Mouse (Mus musculus) limb, embryonic 10.5 days (tissue): ENCODE results near the gene Mtmr12. TPM values are rescaled to one million over a fixed set of nuclear protein-coding genes. Genes with fewer than 3 reads are reported as not detected.

ENCODE experiments used
- DNase-seq: peaks from one replicate; pipeline ENCODE4 v3.0.0-alpha.2; 2017; ENCODE audit warnings: low spot score
- H3K27ac ChIP-seq: fragments of 300-500 bp; sonication (generic); 2 replicates; pipeline ENCODE4 v1.5.1; 2016; ENCODE audit warnings: mild to moderate bottlenecking
- H3K27me3 ChIP-seq: fragments of 300-500 bp; sonication (generic); 2 replicates; pipeline ENCODE4 v1.6.1; 2016; ENCODE audit warnings: low read depth, mild to moderate bottlenecking; ENCODE audit not compliant: poor library complexity, severe bottlenecking
- H3K36me3 ChIP-seq: fragments of 300-500 bp; sonication (generic); 2 replicates; pipeline ENCODE4 v1.6.1; 2016; ENCODE audit warnings: mild to moderate bottlenecking, moderate library complexity
- H3K4me1 ChIP-seq: fragments of 300-500 bp; sonication (generic); 2 replicates; pipeline ENCODE4 v1.6.1; 2016
- H3K4me3 ChIP-seq: fragments of 300-500 bp; sonication (generic); 2 replicates; pipeline ENCODE4 v1.5.1; 2016; ENCODE audit warnings: mild to moderate bottlenecking, moderate library complexity
- H3K9me3 ChIP-seq: fragments of 300-500 bp; sonication (generic); replicated peaks from 2 replicates; pipeline ENCODE4 v1.6.1; 2016; ENCODE audit warnings: mild to moderate bottlenecking
- WGBS: fragments of 180-500 bp; shearing (Covaris S2); methylation state at CpG from one replicate; pipeline ENCODE4 v1.1.7; 2016; 5-methylcytosine and 5-hydroxymethylcytosine counted together
- polyA plus RNA-seq: library from polyadenylated mRNA; unstranded; fragments of >200 nt; fragmentation: Nextera tagmentation; extraction: Ambion mirVana; gene quantifications from 2 replicates; pipeline ENCODE4 v1.2.1, GENCODE M21; 2016

Gene Mtmr12
- polyA plus RNA-seq, 1 experiment from 2014 or later, result 22.3 TPM

DNA sequence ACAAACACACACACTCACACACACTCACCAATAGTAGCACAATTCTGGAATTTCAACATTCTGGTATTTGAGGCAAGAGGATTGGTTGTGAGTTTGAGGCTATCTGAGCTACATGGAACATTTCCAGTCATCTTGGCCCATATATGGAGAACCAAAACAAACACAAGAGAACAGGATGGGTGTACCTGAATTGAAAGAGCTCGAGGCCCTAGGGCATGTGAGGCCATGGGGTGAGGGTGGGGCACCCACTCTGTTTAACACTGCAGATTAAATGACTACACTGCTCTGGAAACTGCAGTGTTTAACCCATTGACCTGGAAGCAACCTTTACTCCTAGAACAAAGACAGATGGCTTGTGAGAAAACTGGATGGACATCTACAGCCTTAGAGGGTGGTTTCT is 108.4 kb downstream of the Mtmr12 start:
- Histone ChIP-seq H3K27me3 (no peaks in the 10 kb centered on the region), H3K4me1 (no peaks in the 10 kb centered on the region), H3K27ac (no peak overlapping the region), H3K9me3 (no peaks in the 10 kb centered on the region), H3K36me3 (no peaks in the 10 kb centered on the region), H3K4me3 (no peak overlapping the region)
- WGBS, result 27% methylated on average over 1 of the region's 1 CpGs
- no peak for DNase-seq

DNA sequence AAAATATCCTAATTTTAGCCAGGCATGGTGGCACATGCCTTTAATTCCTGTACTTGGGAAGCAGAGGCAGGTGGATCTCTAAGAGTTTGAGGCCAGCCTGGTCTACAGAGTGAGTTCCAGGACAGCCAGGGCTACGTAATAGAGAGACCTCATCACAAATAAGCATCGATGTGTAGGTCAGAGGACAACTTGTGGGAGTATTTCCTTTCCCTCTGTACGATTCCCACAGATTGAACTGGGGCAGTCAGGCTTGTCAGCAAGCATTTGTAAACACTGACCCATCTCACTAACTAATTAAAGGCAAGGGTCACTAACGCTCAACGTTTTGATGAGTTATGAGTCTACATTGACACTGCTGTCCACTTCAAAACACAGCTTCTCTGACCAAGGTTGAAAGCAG is 109.8 kb downstream of the Mtmr12 start:
- H3K36me3 ChIP-seq, result no peaks in the 10 kb centered on the region
- H3K27me3 ChIP-seq, result peaks cover 11% of the 10 kb centered on the region; the same call in 1 of the 2 replicates
- 78% methylated on average over 5 of the region's 5 CpGs for WGBS
- H3K4me3 ChIP-seq, result no peak overlapping the region
- no peaks in the 10 kb centered on the region for H3K4me1 ChIP-seq
- H3K27ac ChIP-seq, result no peak overlapping the region
- H3K9me3 ChIP-seq, result no peaks in the 10 kb centered on the region
- no peak for DNase-seq

DNA sequence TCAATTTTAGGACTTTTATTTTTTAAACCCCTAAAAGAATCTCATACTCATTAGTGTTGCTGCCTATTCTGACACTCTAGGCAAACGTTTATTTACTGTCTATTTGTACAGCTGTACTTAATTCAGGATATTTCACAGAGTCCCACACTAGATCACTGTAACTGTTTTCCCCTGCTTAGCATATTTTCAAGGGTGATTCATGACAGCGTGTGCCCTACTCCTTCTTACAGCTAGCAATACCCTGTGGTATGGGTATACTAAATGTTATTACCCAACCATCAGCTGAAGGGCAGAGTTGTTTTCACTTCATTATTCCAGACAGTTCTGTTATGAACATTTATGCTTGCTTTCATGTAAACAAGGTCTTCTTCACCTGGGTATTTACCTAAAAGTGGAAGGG is 111.2 kb downstream of the Mtmr12 start:
- Histone ChIP-seq H3K9me3 (no peaks in the 10 kb centered on the region), H3K27ac (no peak overlapping the region), H3K4me1 (0 out of 2 replicates have a peak, but pooled peaks cover 6% of the 10 kb centered on the region), H3K4me3 (no peak overlapping the region), H3K36me3 (no peaks in the 10 kb centered on the region), H3K27me3 (peaks cover 17% of the 10 kb centered on the region; the same call in 1 of the 2 replicates)
- no peak for DNase-seq
- 73% methylated on average over 2 of the region's 2 CpGs for WGBS

DNA sequence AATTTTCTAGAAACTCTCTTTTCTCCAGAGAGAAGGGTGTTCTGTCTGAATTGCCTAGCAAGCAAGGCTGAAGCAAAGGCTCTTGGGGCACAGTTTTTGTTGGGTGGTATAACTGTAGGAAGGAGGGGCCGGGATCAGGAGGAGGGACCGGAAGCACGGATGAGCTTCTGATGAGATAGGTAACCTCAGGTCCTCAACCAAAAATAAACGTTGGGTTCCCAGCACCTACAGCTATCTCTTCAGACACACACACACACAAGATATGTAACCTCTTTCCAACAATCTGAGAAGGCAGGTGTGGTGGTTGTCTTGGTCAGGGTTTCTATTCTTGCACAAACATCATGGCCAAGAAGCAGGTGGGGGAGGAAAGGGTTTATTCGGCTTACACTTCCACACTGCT is 112.5 kb downstream of the Mtmr12 start:
- no peak overlapping the region for H3K27ac ChIP-seq
- H3K4me1 ChIP-seq, result 0 out of 2 replicates have a peak, but pooled peaks cover 6% of the 10 kb centered on the region
- no peak overlapping the region for H3K4me3 ChIP-seq
- no peak for DNase-seq
- 86% methylated on average over 5 of the region's 5 CpGs for WGBS
- no peaks in the 10 kb centered on the region for H3K36me3 ChIP-seq
- H3K9me3 ChIP-seq, result no peaks in the 10 kb centered on the region
- H3K27me3 ChIP-seq, result peaks cover 17% of the 10 kb centered on the region; the same call in 1 of the 2 replicates

DNA sequence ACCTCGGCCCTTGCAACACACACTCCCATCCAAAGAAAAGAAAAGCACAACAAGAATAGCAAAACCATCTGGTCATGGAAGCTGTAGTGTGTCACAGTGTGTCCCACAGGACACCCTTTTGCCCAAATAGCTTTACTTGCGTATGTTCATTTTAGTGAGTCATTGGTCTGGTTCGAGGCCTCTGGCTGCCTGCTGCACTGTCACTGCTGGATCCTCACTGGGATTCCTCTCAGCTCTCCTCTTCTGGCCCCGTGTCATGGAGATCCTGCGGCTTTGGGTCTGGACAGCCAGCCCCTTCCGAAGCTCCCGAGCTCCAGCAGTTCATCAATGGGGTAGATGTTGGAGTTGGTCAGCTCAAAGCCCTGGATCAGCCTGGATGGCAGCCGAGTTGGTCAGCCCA is 113.6 kb downstream of the Mtmr12 start:
- no peak for DNase-seq
- Histone ChIP-seq H3K9me3 (no peaks in the 10 kb centered on the region), H3K4me1 (peaks cover 15% of the 10 kb centered on the region), H3K27ac (no peak overlapping the region), H3K4me3 (no peak overlapping the region), H3K36me3 (no peaks in the 10 kb centered on the region), H3K27me3 (peaks cover 17% of the 10 kb centered on the region; the same call in 1 of the 2 replicates)
- 84% methylated on average over 8 of the region's 8 CpGs for WGBS

DNA sequence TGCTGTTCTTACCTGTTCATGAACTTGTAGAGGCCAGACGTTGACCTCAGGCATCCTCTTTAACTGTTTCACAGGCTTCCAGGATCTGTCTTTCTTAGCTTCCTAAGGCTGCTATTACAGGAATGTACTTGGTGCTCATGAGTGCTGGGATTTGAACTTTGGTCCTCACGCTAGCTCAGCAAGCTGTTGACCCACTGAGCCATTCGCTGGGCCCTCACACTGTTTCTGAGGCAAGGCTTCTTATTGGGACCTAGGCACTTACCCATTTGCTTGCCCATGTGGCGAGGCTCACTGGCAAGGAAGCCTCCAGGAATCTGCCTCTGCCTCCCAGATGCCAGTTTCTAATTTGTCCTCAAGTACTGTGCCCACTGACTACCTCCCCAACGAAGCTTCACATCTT is 115.1 kb downstream of the Mtmr12 start:
- Histone ChIP-seq H3K4me1 (peaks cover 25% of the 10 kb centered on the region), H3K27ac (no peak overlapping the region), H3K27me3 (peaks cover 17% of the 10 kb centered on the region; the same call in 1 of the 2 replicates), H3K4me3 (no peak overlapping the region), H3K36me3 (peaks cover 10% of the 10 kb centered on the region), H3K9me3 (no peaks in the 10 kb centered on the region)
- no peak for DNase-seq
- 46% methylated on average over 5 of the region's 5 CpGs for WGBS

DNA sequence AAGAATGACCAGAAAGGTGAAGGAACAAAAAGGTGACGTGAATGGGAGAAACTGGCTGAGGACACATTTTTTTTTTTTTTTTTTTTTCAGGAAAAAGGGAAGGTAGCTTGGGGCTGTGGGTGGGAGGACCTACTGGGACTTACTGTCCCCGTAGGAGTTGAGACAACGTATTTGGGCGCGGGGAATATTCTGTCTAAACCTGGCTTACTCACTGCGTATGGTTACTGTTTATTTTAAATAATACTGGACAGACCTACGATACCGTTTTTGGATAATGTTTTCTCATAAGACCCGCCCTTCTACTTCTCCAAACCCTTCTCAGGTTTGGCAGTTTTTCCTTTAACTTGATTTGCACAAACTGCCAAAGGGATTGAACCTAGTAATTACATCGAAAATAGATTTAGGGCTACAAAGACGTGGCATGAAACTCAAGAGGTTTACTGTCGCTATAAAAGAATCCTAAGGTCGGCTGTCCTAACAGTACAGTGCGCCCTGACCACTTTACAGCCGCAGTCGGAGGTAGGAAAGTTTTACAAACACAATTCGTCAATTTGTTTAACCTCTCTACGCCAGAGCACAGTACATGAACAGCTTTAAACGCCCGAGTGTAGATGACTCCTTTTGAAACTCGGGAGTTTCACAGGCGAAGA is 115.7 kb downstream of the Mtmr12 start:
- Histone ChIP-seq H3K36me3 (peaks cover 15% of the 10 kb centered on the region), H3K27me3 (peaks cover 17% of the 10 kb centered on the region; the same call in 1 of the 2 replicates), H3K27ac (peak overlapping the region; percentile 98), H3K4me3 (peak overlapping the region; percentile 97), H3K4me1 (peaks cover 25% of the 10 kb centered on the region), H3K9me3 (no peaks in the 10 kb centered on the region)
- no peak for DNase-seq
- 6% methylated on average over 22 of the region's 22 CpGs for WGBS

DNA sequence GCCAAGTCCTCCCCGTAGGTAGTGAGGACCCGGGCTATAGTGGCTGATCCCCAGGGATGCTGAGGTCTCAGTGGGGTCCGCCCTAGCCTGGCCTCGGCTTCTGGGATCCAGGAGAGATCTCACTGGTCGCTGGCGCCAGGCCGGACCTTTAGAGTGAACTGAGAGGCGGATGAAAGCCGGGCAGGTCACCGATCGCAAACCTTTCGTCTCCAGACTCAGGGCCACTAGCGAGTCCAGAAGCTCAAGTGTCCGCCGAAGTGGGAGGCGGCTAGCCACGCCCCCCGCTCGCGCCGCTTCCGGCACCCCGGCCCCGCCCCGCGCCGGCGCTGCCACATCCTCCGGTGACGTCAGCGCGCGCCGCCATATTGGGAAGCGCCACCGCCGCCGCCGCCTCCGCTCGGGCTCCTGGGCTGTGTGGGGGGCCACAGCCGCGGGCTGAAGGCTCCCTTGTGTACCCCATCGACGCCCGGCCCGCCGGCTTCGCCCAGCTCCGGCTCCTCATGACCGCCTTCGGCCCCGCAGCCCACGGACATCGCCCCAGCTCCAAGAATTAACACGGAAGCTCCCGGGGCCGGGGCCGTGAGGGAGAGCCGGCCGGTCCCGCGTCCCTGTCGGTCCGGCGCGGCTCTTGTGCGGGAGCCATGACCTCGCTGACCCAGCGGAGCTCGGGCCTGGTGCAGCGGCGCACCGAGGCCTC is 116.4 kb downstream of the Mtmr12 start, which contains the start of gene Golph3:
Gene Golph3 (plus strand): TSS at position 360 of the 697 bp plus-strand sequence.
- H3K4me1 ChIP-seq, result peaks cover 25% of the 10 kb centered on the region
- peaks cover 21% of the 10 kb centered on the region for H3K36me3 ChIP-seq
- H3K27me3 ChIP-seq, result peaks cover 17% of the 10 kb centered on the region; the same call in 1 of the 2 replicates
- under 1% methylated on average over 72 of the region's 74 CpGs for WGBS
- H3K27ac ChIP-seq, result peak within 1 kb of the TSS; percentile 98
- DNase-seq, result peak; percentile 99
- peak within 1 kb of the TSS; percentile 97 for H3K4me3 ChIP-seq
- no peaks in the 10 kb centered on the region for H3K9me3 ChIP-seq

DNA sequence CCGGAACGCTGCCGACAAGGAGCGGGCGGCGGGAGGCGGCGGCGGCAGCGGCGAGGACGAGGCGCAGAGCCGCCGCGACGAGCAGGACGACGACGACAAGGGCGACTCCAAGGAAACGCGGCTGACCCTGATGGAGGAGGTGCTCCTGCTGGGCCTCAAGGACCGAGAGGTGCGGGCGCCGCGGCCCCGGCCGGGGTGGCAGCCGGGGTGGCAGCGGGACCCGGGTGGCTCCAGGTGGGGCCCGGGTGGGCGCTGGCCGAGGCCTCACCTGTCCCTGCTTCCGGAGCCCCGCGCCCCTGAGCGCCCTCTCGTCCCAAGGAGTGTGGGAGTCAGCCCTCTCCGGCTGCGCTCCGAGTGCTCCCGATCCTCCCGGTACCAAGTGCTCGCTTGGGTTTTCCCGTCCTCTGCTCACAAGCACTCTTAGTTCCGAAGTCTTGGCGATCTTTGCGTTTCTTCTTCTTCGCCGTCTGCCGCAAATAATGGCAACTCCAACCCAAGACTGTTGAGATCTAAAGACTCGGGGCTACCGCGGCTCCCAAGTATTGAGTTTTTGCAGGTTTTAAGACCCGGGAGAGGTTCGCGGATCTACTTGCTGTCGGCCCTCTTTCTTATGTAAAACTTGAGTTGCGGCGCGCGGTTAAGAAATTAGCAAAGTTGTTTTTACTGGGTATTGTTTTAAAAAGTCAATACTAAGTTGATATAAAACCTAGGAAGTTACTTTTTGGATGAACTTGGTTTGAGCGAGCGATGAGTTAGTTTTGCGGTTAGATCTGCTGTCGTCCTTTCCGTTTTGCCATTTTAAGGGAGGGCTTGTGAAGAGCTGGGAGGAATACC is 117.2 kb downstream of the Mtmr12 start, which contains the start of gene 1810049J17Rik:
Gene 1810049J17Rik (minus strand): TSS at position 112 of the 834 bp plus-strand sequence.
- under 1% methylated on average over 69 of the region's 70 CpGs for WGBS
- Histone ChIP-seq H3K9me3 (no peaks in the 10 kb centered on the region), H3K36me3 (peaks cover 23% of the 10 kb centered on the region), H3K4me1 (peaks cover 25% of the 10 kb centered on the region), H3K4me3 (peak within 1 kb of the TSS; percentile 97), H3K27ac (peak within 1 kb of the TSS; percentile 98), H3K27me3 (peaks cover 17% of the 10 kb centered on the region; the same call in 1 of the 2 replicates)
- peak; percentile 73 for DNase-seq

DNA sequence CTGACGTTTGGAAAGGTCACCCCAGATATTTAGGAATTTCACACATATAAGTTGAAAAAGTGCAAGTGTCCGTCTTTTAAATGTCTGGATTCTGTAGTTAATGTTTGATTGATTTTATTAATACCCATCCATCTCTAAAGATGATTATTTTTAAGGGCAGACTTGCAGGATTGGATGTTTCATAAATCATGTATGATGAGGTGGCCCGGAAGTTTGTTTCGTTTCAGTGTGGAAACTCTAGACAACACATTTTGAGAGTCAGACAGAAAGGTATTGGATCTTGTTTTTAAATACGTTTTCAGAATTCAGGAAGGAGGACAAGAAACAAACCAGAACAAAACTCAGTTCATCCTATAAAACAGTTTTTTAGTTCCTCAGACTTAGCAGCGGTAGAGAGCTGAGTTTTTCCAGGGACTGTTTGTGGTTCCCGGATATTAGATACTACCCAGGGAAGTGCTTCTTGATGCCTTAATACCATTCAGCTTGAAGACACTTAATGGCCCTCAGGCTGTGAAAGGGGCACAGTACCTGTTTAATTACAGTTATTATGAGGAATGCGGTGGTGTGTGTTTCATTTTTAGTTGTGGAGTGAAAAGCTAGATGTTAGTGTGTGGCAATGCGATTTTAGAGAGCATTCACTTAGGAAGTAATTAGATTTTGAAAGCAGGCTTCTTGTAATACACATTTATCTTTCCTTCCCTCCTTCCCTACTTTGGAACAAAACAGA is 118.0 kb downstream of the Mtmr12 start:
- H3K27me3 ChIP-seq, result peaks cover 17% of the 10 kb centered on the region; the same call in 1 of the 2 replicates
- no peak for DNase-seq
- H3K27ac ChIP-seq, result peak overlapping the region; percentile 98; the same call in 1 of the 2 replicates
- H3K36me3 ChIP-seq, result peaks cover 29% of the 10 kb centered on the region
- H3K4me1 ChIP-seq, result peaks cover 25% of the 10 kb centered on the region
- WGBS, result 16% methylated on average over 9 of the region's 9 CpGs
- H3K9me3 ChIP-seq, result no peaks in the 10 kb centered on the region
- peak overlapping the region; percentile 97 for H3K4me3 ChIP-seq
